Mouse (Mus musculus): ENCODE data around the gene Ddx11. TPM values are rescaled to one million over a fixed set of nuclear protein-coding genes. Genes with fewer than 3 reads are reported as not detected.
"Not testable (repeated sequence)": the region's sequence is repeated elsewhere in the genome, so short reads cannot be mapped to it uniquely, and the experiment has no call there.

Ddx11 gene
- polyA plus RNA-seq, 1 experiment = 4.7 TPM

- Histone ChIP-seq H3K27me3 (ENCODE audit: control insufficient read depth, insufficient read depth, insufficient read length) (no peaks in the 10 kb centered on the region), H3K36me3 (ENCODE audit: control insufficient read depth, insufficient read depth) (no peaks in the 10 kb centered on the region), H3K4me2 (ENCODE audit: low read depth) (no peak overlapping the region), H3ac (ENCODE audit: control insufficient read depth, insufficient read length) (no peak overlapping the region), H3K79me2 (ENCODE audit: control insufficient read depth, insufficient read depth) (no peaks in the 10 kb centered on the region), H3K4me3 (no peak overlapping the region)
- no peak for TF ChIP-seq CEBPB (IDR thresholded peaks at IDR 0.05; ENCODE audit: insufficient read depth, poor library complexity, severe bottlenecking)
- TF ChIP-seq MYOD1 (IDR thresholded peaks at IDR 0.05; ENCODE audit: control insufficient read depth in 1 of 3, insufficient read length in 2 of 3, low read depth in 2 of 3) = no peak
- no peak for TF ChIP-seq E2F4 (IDR thresholded peaks at IDR 0.05; ENCODE audit: insufficient read depth)
- no peak for TF ChIP-seq REST (IDR thresholded peaks at IDR 0.05; ENCODE audit: insufficient read depth, insufficient read length)
- TF ChIP-seq POLR2AphosphoS2 (IDR thresholded peaks at IDR 0.05; ENCODE audit: insufficient read length, low read depth) = no peak
- TF ChIP-seq MAX (IDR thresholded peaks at IDR 0.05; ENCODE audit: low read depth) = no peak
- TF ChIP-seq TCF12 (IDR thresholded peaks at IDR 0.05; ENCODE audit: insufficient read depth, poor library complexity, severe bottlenecking) = no peak
- TF ChIP-seq USF1 (IDR thresholded peaks at IDR 0.05; ENCODE audit: low read depth) = no peak
- no peak for TF ChIP-seq MYOG (IDR thresholded peaks at IDR 0.05; ENCODE audit: control insufficient read depth in 1 of 3, insufficient read depth in 1 of 3, insufficient read length in 2 of 3, low read depth in 2 of 3)
- TF ChIP-seq POLR2A (IDR thresholded peaks at IDR 0.05; ENCODE audit: insufficient read length, low read depth) = no peak
- no peak for TF ChIP-seq TCF3 (IDR thresholded peaks at IDR 0.05; ENCODE audit: insufficient read length, low read depth)
- no peak for TF ChIP-seq SRF (IDR thresholded peaks at IDR 0.05; ENCODE audit: control insufficient read depth, insufficient read length, low read depth)
Measured at GRCm38 (mm10) chr17:66158271-66158670, 35.0 kb downstream of the Ddx11 start.

DNA sequence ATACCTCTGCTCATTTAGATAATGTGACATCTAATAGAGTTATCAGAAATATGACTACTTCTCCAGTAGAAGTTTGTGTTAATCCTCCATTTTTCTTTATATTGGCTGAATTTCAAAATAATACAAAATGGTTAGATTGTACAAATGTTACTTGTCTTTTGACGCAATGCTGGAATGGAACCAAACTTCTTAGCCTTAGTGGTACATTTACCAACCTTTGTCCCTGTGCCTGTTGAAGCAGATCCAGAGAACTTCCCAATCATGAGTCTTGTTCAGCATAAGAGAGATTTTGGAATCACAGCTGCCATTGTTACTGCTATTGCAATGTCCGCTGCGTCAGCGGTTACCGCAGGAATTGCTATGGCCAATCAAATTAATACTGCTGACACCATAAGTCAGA is 43.8 kb downstream of the Ddx11 start:
- H3ac ChIP-seq (ENCODE audit: control insufficient read depth, insufficient read length); H3K27me3 ChIP-seq (ENCODE audit: control insufficient read depth, insufficient read depth, insufficient read length); H3K36me3 ChIP-seq (ENCODE audit: control insufficient read depth, insufficient read depth); H3K4me3 ChIP-seq; H3K4me2 ChIP-seq (ENCODE audit: low read depth); H3K79me2 ChIP-seq (ENCODE audit: control insufficient read depth, insufficient read depth): not testable (repeated sequence)

DNA sequence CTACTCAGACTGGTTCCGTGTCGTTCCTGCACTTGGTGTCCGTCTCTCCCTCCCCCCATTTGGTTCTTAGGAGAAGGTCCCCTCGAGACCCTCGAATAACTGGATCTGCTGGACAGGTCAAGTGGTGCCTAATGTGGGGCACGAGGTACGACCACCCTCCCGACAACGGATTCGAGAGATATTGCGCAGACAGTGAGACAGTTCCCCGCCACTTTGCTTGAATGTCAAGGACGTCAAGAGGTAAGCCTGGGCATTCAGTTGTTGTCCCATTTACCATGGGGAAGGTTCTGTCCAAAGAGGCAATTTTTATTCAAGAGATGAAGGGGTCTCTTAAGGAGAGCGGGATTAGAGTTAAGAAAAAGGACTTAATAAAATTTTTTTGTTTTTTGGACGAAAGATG is 47.7 kb downstream of the Ddx11 start:
- H3K4me2 ChIP-seq (ENCODE audit: low read depth); H3ac ChIP-seq (ENCODE audit: control insufficient read depth, insufficient read length); H3K4me3 ChIP-seq; H3K79me2 ChIP-seq (ENCODE audit: control insufficient read depth, insufficient read depth); H3K27me3 ChIP-seq (ENCODE audit: control insufficient read depth, insufficient read depth, insufficient read length); H3K36me3 ChIP-seq (ENCODE audit: control insufficient read depth, insufficient read depth): not testable (repeated sequence)

GRCm38 (mm10) chr17:66190577-66190976 is 67.3 kb downstream of the Ddx11 start:
- Histone ChIP-seq H3K79me2 (ENCODE audit: control insufficient read depth, insufficient read depth) (no peaks in the 10 kb centered on the region), H3K27me3 (ENCODE audit: control insufficient read depth, insufficient read depth, insufficient read length) (peaks cover 4% of the 10 kb centered on the region), H3ac (ENCODE audit: control insufficient read depth, insufficient read length) (no peak overlapping the region), H3K36me3 (ENCODE audit: control insufficient read depth, insufficient read depth) (no peaks in the 10 kb centered on the region), H3K4me3 (no peak overlapping the region), H3K4me2 (ENCODE audit: low read depth) (no peak overlapping the region)
- TF ChIP-seq POLR2A (IDR thresholded peaks at IDR 0.05; ENCODE audit: insufficient read length, low read depth) (no peak), TCF3 (IDR thresholded peaks at IDR 0.05; ENCODE audit: insufficient read length, low read depth) (no peak), E2F4 (IDR thresholded peaks at IDR 0.05; ENCODE audit: insufficient read depth) (no peak), SRF (IDR thresholded peaks at IDR 0.05; ENCODE audit: control insufficient read depth, insufficient read length, low read depth) (no peak), MAX (IDR thresholded peaks at IDR 0.05; ENCODE audit: low read depth) (no peak), REST (IDR thresholded peaks at IDR 0.05; ENCODE audit: insufficient read depth, insufficient read length) (no peak), MYOD1 (IDR thresholded peaks at IDR 0.05; ENCODE audit: control insufficient read depth in 1 of 3, insufficient read length in 2 of 3, low read depth in 2 of 3) (no peak), MYOG (IDR thresholded peaks at IDR 0.05; ENCODE audit: control insufficient read depth in 1 of 3, insufficient read depth in 1 of 3, insufficient read length in 2 of 3, low read depth in 2 of 3) (no peak), TCF12 (IDR thresholded peaks at IDR 0.05; ENCODE audit: insufficient read depth, poor library complexity, severe bottlenecking) (no peak), POLR2AphosphoS2 (IDR thresholded peaks at IDR 0.05; ENCODE audit: insufficient read length, low read depth) (no peak), USF1 (IDR thresholded peaks at IDR 0.05; ENCODE audit: low read depth) (no peak), CEBPB (IDR thresholded peaks at IDR 0.05; ENCODE audit: insufficient read depth, poor library complexity, severe bottlenecking) (no peak)

GRCm38 (mm10) chr17:66197041-66197440 is 73.7 kb downstream of the Ddx11 start:
- Histone ChIP-seq H3K36me3 (ENCODE audit: control insufficient read depth, insufficient read depth) (no peaks in the 10 kb centered on the region), H3ac (ENCODE audit: control insufficient read depth, insufficient read length) (no peak overlapping the region), H3K4me3 (no peak overlapping the region), H3K27me3 (ENCODE audit: control insufficient read depth, insufficient read depth, insufficient read length) (peaks cover 10% of the 10 kb centered on the region), H3K4me2 (ENCODE audit: low read depth) (no peak overlapping the region), H3K79me2 (ENCODE audit: control insufficient read depth, insufficient read depth) (no peaks in the 10 kb centered on the region)
- TF ChIP-seq USF1 (IDR thresholded peaks at IDR 0.05; ENCODE audit: low read depth) = no peak
- no peak for TF ChIP-seq E2F4 (IDR thresholded peaks at IDR 0.05; ENCODE audit: insufficient read depth)
- TF ChIP-seq MAX (IDR thresholded peaks at IDR 0.05; ENCODE audit: low read depth) = no peak
- TF ChIP-seq POLR2A (IDR thresholded peaks at IDR 0.05; ENCODE audit: insufficient read length, low read depth) = no peak
- no peak for TF ChIP-seq POLR2AphosphoS2 (IDR thresholded peaks at IDR 0.05; ENCODE audit: insufficient read length, low read depth)
- no peak for TF ChIP-seq CEBPB (IDR thresholded peaks at IDR 0.05; ENCODE audit: insufficient read depth, poor library complexity, severe bottlenecking)
- no peak for TF ChIP-seq TCF12 (IDR thresholded peaks at IDR 0.05; ENCODE audit: insufficient read depth, poor library complexity, severe bottlenecking)
- TF ChIP-seq SRF (IDR thresholded peaks at IDR 0.05; ENCODE audit: control insufficient read depth, insufficient read length, low read depth) = no peak
- TF ChIP-seq TCF3 (IDR thresholded peaks at IDR 0.05; ENCODE audit: insufficient read length, low read depth) = no peak

Other genes starting within 250 kb of the Ddx11 start
- 24.5 TPM for gene Ralbp1, start 237.7 kb upstream of the Ddx11 start, polyA plus RNA-seq (2012; fragmentation: generic; extraction: Trizol)
- 9.0 TPM for gene Twsg1, start 172.3 kb upstream of the Ddx11 start, polyA plus RNA-seq (2012; fragmentation: generic; extraction: Trizol)
- 2.7 TPM for gene Ankrd12, start 46.4 kb upstream of the Ddx11 start, polyA plus RNA-seq (2012; fragmentation: generic; extraction: Trizol)
- gene Ndufv2, start 22.0 kb upstream of the Ddx11 start, polyA plus RNA-seq (2012; fragmentation: generic; extraction: Trizol) = 175 TPM
- 40.1 TPM for gene Washc1, start 12.0 kb upstream of the Ddx11 start, polyA plus RNA-seq (2012; fragmentation: generic; extraction: Trizol)